Mouse (Mus musculus) forebrain, postnatal 0 days (tissue): ENCODE data around the gene Sdhc. TPM values are rescaled to one million over a fixed set of nuclear protein-coding genes. Genes with fewer than 3 reads are reported as not detected.

Source experiments
- ATAC-seq: fragments of 200-750 bp; cut with Nextera tagmentation; 2 replicates; pipeline ENCODE4 v1.8.0; 2017; ENCODE audit warnings: mild to moderate bottlenecking, moderate library complexity
- DNase-seq: peaks from one replicate; pipeline ENCODE4 v3.0.0-alpha.2; 2015
- H3K27ac ChIP-seq: fragments of 300-500 bp; sonication (generic); 2 replicates; pipeline ENCODE4 v1.5.1; 2014; ENCODE audit warnings: low read depth, mild to moderate bottlenecking, antibody characterized with exemption, low read length, moderate library complexity, mixed read lengths
- H3K27me3 ChIP-seq: fragments of 300-500 bp; sonication (generic); 2 replicates; pipeline ENCODE4 v1.6.1; 2014; ENCODE audit warnings: mild to moderate bottlenecking, low read length, mixed read lengths; ENCODE audit not compliant: insufficient read depth
- H3K36me3 ChIP-seq: fragments of 300-500 bp; sonication (generic); 2 replicates; pipeline ENCODE4 v1.6.1; 2014; ENCODE audit warnings: mild to moderate bottlenecking, moderate library complexity; ENCODE audit not compliant: insufficient read depth
- H3K4me1 ChIP-seq: fragments of 300-500 bp; sonication (generic); 2 replicates; pipeline ENCODE4 v1.6.1; 2014; ENCODE audit warnings: antibody characterized with exemption; ENCODE audit not compliant: insufficient read depth
- H3K4me2 ChIP-seq: fragments of 300-500 bp; sonication (generic); 2 replicates; pipeline ENCODE4 v1.6.1; 2014; ENCODE audit warnings: low read depth, mild to moderate bottlenecking, moderate library complexity
- H3K4me3 ChIP-seq: fragments of 300-500 bp; sonication (generic); 2 replicates; pipeline ENCODE4 v1.5.1; 2014; ENCODE audit warnings: low read depth, low read length, mixed read lengths
- H3K9ac ChIP-seq: fragments of 300-500 bp; sonication (generic); 2 replicates; pipeline ENCODE4 v1.6.1; 2014; ENCODE audit warnings: mild to moderate bottlenecking
- H3K9me3 ChIP-seq: fragments of 300-500 bp; sonication (generic); 2 replicates; pipeline ENCODE4 v1.6.1; 2016; ENCODE audit warnings: low read length
- CTCF ChIP-seq: sonication (generic); IDR thresholded peaks from 2 replicates; pipeline ENCODE4 v1.5.1; 2016; ENCODE audit warnings: antibody characterized with exemption, control low read depth, low read depth
- WGBS: fragments of 180-500 bp; shearing (Covaris S2); extraction: QIAGEN DNeasy Blood & Tissue Kit; methylation state at CpG from one replicate; pipeline ENCODE4 v1.1.7; 2014; 5-methylcytosine and 5-hydroxymethylcytosine counted together
- polyA plus RNA-seq: library from polyadenylated mRNA; unstranded; fragments of >200 nt; fragmentation: Nextera tagmentation; extraction: Ambion mirVana; gene quantifications from 2 replicates; pipeline ENCODE4 v1.2.1, GENCODE M21; 2015
- total RNA-seq: library from RNA; depleted of rRNA; stranded (reverse); fragments of >200 nt; gene quantifications from 2 replicates; pipeline ENCODE4 v1.2.3, GENCODE M21; 2014

Sdhc gene
- total and polyA plus RNA-seq, 2 experiments from 2014 or later: 197 to 285 TPM

- Histone ChIP-seq H3K4me1 (0 out of 2 replicates have a peak, but pooled peaks cover 3% of the 10 kb centered on the region), H3K27ac (no peak overlapping the region), H3K4me2 (no peak overlapping the region), H3K36me3 (no peaks in the 10 kb centered on the region), H3K4me3 (no peak overlapping the region), H3K9ac (no peak overlapping the region), H3K9me3 (no peaks in the 10 kb centered on the region), H3K27me3 (no peaks in the 10 kb centered on the region)
- DNase-seq (no peak), ATAC-seq (no peak)
- WGBS: 81% methylated on average over 4 of the region's 4 CpGs
- TF ChIP-seq CTCF: no peak
Measured at GRCm38 (mm10) chr1:171116280-171116679, 34.1 kb downstream of the Sdhc start.

- Histone ChIP-seq H3K9ac (peak within 1 kb of the TSS; percentile 47), H3K9me3 (no peaks in the 10 kb centered on the region), H3K36me3 (no peaks in the 10 kb centered on the region), H3K27me3 (no peaks in the 10 kb centered on the region), H3K4me2 (peak within 1 kb of the TSS; percentile 78), H3K4me1 (0 out of 2 replicates have a peak, but pooled peaks cover 7% of the 10 kb centered on the region), H3K4me3 (peak within 1 kb of the TSS; percentile 41), H3K27ac (peak within 1 kb of the TSS; percentile 21; the same call in 1 of the 2 replicates)
- ATAC-seq (no peak), DNase-seq (peak; percentile 29)
- whole genome bisulfite sequencing: under 1% methylated on average over 24 of the region's 24 CpGs
- no peak for TF ChIP-seq CTCF
Measured at GRCm38 (mm10) chr1:171113873-171114299, 36.5 kb downstream of the Sdhc start, which contains the start of gene Cfap126. TSS of gene Cfap126 (plus strand) at chr1:171113918.

DNA sequence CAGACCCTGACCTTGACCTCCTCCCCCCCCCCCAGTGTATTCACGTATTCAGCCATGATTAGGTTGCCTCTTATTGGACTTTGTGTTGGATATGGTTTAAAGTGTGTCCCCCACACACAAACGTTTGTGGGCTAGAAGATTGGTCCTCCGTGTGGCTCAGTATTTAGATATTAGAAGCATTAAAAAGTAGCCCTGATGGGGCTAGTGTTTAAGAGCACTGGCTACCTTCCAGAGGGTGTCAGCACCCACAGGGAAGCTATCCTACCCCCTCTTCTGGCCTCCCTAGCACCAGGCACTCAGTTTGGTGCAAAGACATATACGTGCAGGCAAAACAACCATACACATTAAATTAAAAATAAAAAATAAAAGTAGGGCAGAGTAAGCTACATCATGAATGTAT, 37.4 kb downstream of the Sdhc start:
- no peak overlapping the region for H3K4me2 ChIP-seq
- no peak for TF ChIP-seq CTCF
- no peaks in the 10 kb centered on the region for H3K36me3 ChIP-seq
- H3K4me3 ChIP-seq: no peak overlapping the region
- ATAC-seq: no peak
- 81% methylated on average over 4 of the region's 4 CpGs for WGBS
- H3K27ac ChIP-seq: no peak overlapping the region
- no peak overlapping the region for H3K9ac ChIP-seq
- H3K9me3 ChIP-seq: no peaks in the 10 kb centered on the region
- H3K4me1 ChIP-seq: 0 out of 2 replicates have a peak, but pooled peaks cover 7% of the 10 kb centered on the region
- H3K27me3 ChIP-seq: no peaks in the 10 kb centered on the region
- no peak for DNase-seq

DNA sequence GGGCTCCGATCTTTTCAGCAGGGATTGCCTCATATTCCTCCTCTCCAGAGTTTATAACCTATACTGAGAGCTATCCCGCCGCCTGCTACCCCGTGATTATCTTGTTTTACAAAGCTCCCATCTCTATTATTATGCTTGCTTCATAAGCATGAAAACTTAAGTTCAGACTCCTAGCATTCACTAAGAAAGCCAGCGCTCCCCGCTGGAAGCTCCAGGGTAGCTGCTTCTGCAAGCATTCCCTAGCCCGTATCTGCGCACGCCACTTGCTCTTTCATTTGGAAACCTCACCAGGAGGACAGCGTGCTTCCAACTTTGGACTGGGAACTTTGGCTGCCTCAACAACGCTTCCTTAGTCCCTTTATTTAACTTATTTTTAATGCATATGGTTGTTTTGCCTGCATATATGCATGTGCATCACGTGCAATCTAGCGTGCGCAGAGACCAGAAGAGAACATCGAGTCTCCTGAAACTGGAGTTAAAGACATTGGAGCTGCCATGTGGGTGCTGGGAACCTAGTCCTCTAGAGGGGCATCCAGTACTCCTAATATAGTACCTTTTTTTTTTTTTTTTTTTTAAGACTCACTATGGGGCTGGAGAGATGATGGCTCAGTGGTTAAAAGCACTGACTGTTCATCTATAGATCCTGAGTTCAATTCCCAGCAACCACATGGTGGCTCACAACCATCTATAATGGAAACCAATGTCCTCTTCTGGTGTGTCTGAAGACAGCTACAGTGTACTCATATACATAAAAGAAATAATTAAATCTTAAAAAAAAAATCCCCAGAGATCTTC, 38.4 kb downstream of the Sdhc start:
- Histone ChIP-seq H3K27ac (no peak overlapping the region), H3K4me2 (peak overlapping the region; percentile 57), H3K36me3 (no peaks in the 10 kb centered on the region), H3K9ac (0 out of 2 replicates have a peak overlapping the region, but pooled peaks have one; percentile 6), H3K4me3 (peak overlapping the region; percentile 52), H3K27me3 (no peaks in the 10 kb centered on the region), H3K4me1 (0 out of 2 replicates have a peak, but pooled peaks cover 7% of the 10 kb centered on the region), H3K9me3 (no peaks in the 10 kb centered on the region)
- DNase-seq (peak; percentile 63), ATAC-seq (peak; percentile 4; the same call in 1 of the 2 replicates)
- 2% methylated on average over 15 of the region's 15 CpGs for WGBS
- no peak for TF ChIP-seq CTCF

DNA sequence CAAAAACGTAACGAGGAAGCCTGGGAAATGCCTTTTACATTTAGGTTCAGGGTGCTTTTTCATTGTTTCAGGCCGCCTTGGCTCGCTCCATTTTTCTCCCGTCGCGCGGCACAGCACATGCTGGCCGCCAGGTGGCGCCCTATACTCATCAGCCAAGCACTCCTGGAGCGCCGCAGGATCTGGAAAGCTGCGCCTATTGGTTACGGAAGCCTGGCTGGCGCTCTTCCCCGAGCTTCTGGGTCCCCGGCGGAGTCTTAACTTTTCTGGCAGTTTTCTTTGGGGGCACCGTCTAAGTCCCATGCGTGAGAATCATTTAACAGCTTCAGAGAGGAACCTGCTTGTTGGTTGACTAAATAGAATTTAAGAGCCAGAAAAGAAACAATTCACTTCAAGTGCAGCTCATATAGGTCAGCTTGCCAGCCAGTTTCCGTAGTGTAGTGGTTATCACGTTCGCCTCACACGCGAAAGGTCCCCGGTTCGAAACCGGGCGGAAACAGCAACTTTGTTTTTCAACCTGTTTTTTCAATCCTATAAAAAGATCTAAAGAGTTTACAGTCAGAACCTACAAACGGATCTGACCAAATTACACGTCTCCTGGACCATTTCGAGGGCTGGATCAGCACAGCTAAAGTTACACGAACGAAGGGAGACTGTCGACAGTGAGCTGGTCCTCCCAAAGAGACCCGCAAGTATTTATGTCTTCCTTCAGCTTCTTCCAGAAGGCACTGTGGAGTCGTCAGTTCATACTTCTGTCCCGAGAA, 39.2 kb downstream of the Sdhc start:
- H3K27me3 ChIP-seq: no peaks in the 10 kb centered on the region
- peak overlapping the region; percentile 52 for H3K4me3 ChIP-seq
- H3K4me2 ChIP-seq: peak overlapping the region; percentile 57
- H3K4me1 ChIP-seq: 0 out of 2 replicates have a peak, but pooled peaks cover 7% of the 10 kb centered on the region
- peak overlapping the region; percentile 52 for H3K9ac ChIP-seq
- H3K36me3 ChIP-seq: no peaks in the 10 kb centered on the region
- peak overlapping the region; percentile 80 for H3K27ac ChIP-seq
- peak; percentile 99 for DNase-seq
- ATAC-seq: peak; percentile 96
- TF ChIP-seq CTCF: peak; percentile 98
- WGBS: under 1% methylated on average over 38 of the region's 38 CpGs
- H3K9me3 ChIP-seq: no peaks in the 10 kb centered on the region

- Histone ChIP-seq H3K9me3 (no peaks in the 10 kb centered on the region), H3K9ac (peak overlapping the region; percentile 52), H3K27me3 (no peaks in the 10 kb centered on the region), H3K4me1 (0 out of 2 replicates have a peak, but pooled peaks cover 7% of the 10 kb centered on the region), H3K36me3 (no peaks in the 10 kb centered on the region), H3K27ac (peak overlapping the region; percentile 80), H3K4me3 (peak overlapping the region; percentile 52), H3K4me2 (peak overlapping the region; percentile 57)
- no peak for DNase-seq
- TF ChIP-seq CTCF: no peak
- WGBS: 7% methylated on average over 15 of the region's 15 CpGs
- peak; percentile 69 for ATAC-seq
Measured at GRCm38 (mm10) chr1:171110659-171111019, 39.8 kb downstream of the Sdhc start.
